8 mouse cellular contexts compared by ENCODE assay signal in the genomic region with DNA sequence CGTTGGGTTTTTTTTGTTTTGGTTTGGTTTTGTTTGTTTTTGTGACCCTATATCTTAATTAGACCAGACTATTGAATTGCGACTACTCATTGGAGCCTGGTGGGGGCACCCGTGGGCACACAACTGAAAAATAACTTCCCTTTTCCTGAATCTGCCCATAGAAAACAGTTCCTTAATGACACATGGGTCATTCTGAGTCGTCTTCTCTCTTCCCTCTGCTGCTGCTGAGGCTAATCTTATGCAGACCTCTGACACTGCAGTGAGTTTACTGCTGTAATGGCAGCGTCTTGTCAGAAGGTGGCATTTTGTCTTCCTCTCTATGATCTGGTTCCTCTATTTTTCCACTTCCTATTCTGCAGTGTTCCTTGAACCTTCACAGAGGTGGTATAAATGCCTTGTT. TPM values are rescaled to one million over a fixed set of nuclear protein-coding genes. Genes with fewer than 3 reads are reported as not detected.
DNase-seq lines count a peak whose midpoint lies in the region; ATAC-seq and TF ChIP-seq lines count a peak whose summit lies in the region.

No protein-coding gene starts in this region.

- TF ChIP-seq CTCF in liver, adult 2 months (IDR thresholded peaks at IDR 0.05; ENCODE audit: low read depth, low read length): no peak

- H3K27ac ChIP-seq in forebrain, embryonic 12.5 days: no peak overlapping the region
- no peak overlapping the region for H3K27ac ChIP-seq in liver, adult 2 months (replicated peaks; ENCODE audit: insufficient read depth, low read depth, low read length)
- no peak overlapping the region for H3K27ac ChIP-seq in neural tube, embryonic 13.5 days (replicated peaks)

- peaks cover 16% of the 10 kb centered on the region for H3K36me3 ChIP-seq in forebrain, embryonic 12.5 days (replicated peaks)
- peaks cover 15% of the 10 kb centered on the region; the same call in 1 of the 2 replicates for H3K36me3 ChIP-seq in liver, adult 2 months (ENCODE audit: control insufficient read depth, insufficient read depth, low read length)
- H3K36me3 ChIP-seq in neural tube, embryonic 13.5 days: peaks cover 28% of the 10 kb centered on the region

- H3K4me3 ChIP-seq in forebrain, embryonic 12.5 days (replicated peaks): peak overlapping the region; percentile 75
- no peak overlapping the region; the same call in 1 of the 2 replicates for H3K4me3 ChIP-seq in liver, adult 2 months (ENCODE audit: insufficient read depth, low read depth, low read length)
- peak overlapping the region; percentile 75 for H3K4me3 ChIP-seq in neural tube, embryonic 13.5 days

- peak; percentile 7 to 20 for DNase-seq in layer of hippocampus, postnatal 10 days (ENCODE audit: low spot score in 2 of 2)
- no peak for DNase-seq in layer of hippocampus, postnatal 25 days (ENCODE audit: extremely low spot score in 1 of 2, low spot score in 1 of 2)
- DNase-seq in ZHBTc4 (ENCODE audit: low read depth, low spot score): peak; percentile 54
- peak; percentile 33 for DNase-seq in liver, adult 2 months (ENCODE audit: extremely low read depth, low read depth, low spot score)
- DNase-seq in testis, postnatal 10 days (ENCODE audit: low spot score): no peak
- DNase-seq in gastrocnemius, postnatal 25 days: no peak

- TF ChIP-seq POLR2A in liver, adult 2 months (IDR thresholded peaks at IDR 0.05; ENCODE audit: extremely low read depth, insufficient read depth, low read length): no peak

- peaks cover 32% of the 10 kb centered on the region for H3K4me1 ChIP-seq in forebrain, embryonic 12.5 days
- H3K4me1 ChIP-seq in liver, adult 2 months (ENCODE audit: control insufficient read depth, insufficient read depth, low read length): peaks cover 8% of the 10 kb centered on the region; the same call in 1 of the 2 replicates
- peaks cover 23% of the 10 kb centered on the region for H3K4me1 ChIP-seq in neural tube, embryonic 13.5 days (replicated peaks)

- 4% methylated on average over 5 of the region's 5 CpGs for WGBS in forebrain, embryonic 12.5 days
- WGBS in liver, adult 2 months: 5% methylated on average over 5 of the region's 5 CpGs
- 3% methylated on average over 5 of the region's 5 CpGs for WGBS in neural tube, embryonic 13.5 days

- no peaks in the 10 kb centered on the region for H3K79me2 ChIP-seq in liver, adult 2 months (ENCODE audit: control insufficient read depth, insufficient read depth, low read length)

- H3K27me3 ChIP-seq in forebrain, embryonic 12.5 days: no peaks in the 10 kb centered on the region
- no peaks in the 10 kb centered on the region for H3K27me3 ChIP-seq in liver, adult 2 months (ENCODE audit: control insufficient read depth, insufficient read depth, low read length)
- H3K27me3 ChIP-seq in neural tube, embryonic 13.5 days: no peaks in the 10 kb centered on the region

- ATAC-seq in forebrain, embryonic 12.5 days (ENCODE audit: low FRiP score): no peak
- no peak for ATAC-seq in neural tube, embryonic 13.5 days (ENCODE audit: low read depth)

- no peaks in the 10 kb centered on the region for H3K9me3 ChIP-seq in forebrain, embryonic 12.5 days
- no peaks in the 10 kb centered on the region for H3K9me3 ChIP-seq in neural tube, embryonic 13.5 days

- peak overlapping the region; percentile 49; the same call in 1 of the 2 replicates for H3K9ac ChIP-seq in forebrain, embryonic 12.5 days
- no peak overlapping the region for H3K9ac ChIP-seq in liver, adult 2 months (ENCODE audit: low read depth, low read length)
- H3K9ac ChIP-seq in neural tube, embryonic 13.5 days: peak overlapping the region; percentile 77

- peak overlapping the region; percentile 96 for H3K4me2 ChIP-seq in forebrain, embryonic 12.5 days
- peak overlapping the region; percentile 97 for H3K4me2 ChIP-seq in neural tube, embryonic 13.5 days

RNA-seq across cellular contexts. Expression of a gene that starts 0.7 kb away (rescaled TPM):
- 10 to 100 TPM; 32.4 to 35.0 TPM for total RNA-seq in layer of hippocampus, postnatal 10 days (2021)
- total RNA-seq in layer of hippocampus, postnatal 25 days (2021): 10 to 100 TPM; 39.5 to 44.0 TPM
- 22.0 and 22.1 TPM in 2 replicates for polyA plus RNA-seq in forebrain, embryonic 12.5 days (2016; fragmentation: Nextera tagmentation; extraction: Ambion mirVana)
- 9.7 and 13.9 TPM in 2 replicates for total RNA-seq in liver, adult 2 months (2014; rRNA removed)
- 2.6 and 2.7 TPM in 2 replicates for polyA plus RNA-seq in liver, adult 2 months (2012; rRNA removed)
- 30.5 and 35.5 TPM in 2 replicates for polyA plus RNA-seq in neural tube, embryonic 13.5 days (2015; fragmentation: Nextera tagmentation; extraction: Ambion mirVana)
- 1 to 10 TPM; 9.0 to 9.4 TPM for total RNA-seq in gastrocnemius, postnatal 25 days (2021)

RNA-seq across cellular contexts. Expression of a gene that starts 1.1 kb away (rescaled TPM):
- total RNA-seq in layer of hippocampus, postnatal 10 days (2021): 1 to 10 TPM; 5.4 to 5.8 TPM
- total RNA-seq in layer of hippocampus, postnatal 25 days (2021): 1 to 10 TPM; 1.5 to 1.7 TPM
- polyA plus RNA-seq in forebrain, embryonic 12.5 days (2016; fragmentation: Nextera tagmentation; extraction: Ambion mirVana): 73.2 and 84.4 TPM in 2 replicates
- 0.28 and 0.67 TPM in 2 replicates for total RNA-seq in liver, adult 2 months (2014; rRNA removed)
- 0.12 and 0.20 TPM in 2 replicates for polyA plus RNA-seq in liver, adult 2 months (2012; rRNA removed)
- polyA plus RNA-seq in neural tube, embryonic 13.5 days (2015; fragmentation: Nextera tagmentation; extraction: Ambion mirVana): 10.8 and 13.6 TPM in 2 replicates
- under 1 TPM; 0.74 to 0.78 TPM for total RNA-seq in gastrocnemius, postnatal 25 days (2021)

RNA-seq across cellular contexts. Expression of a gene that starts 18.8 kb away (rescaled TPM):
- under 1 TPM; 0.13 to 0.32 TPM for total RNA-seq in layer of hippocampus, postnatal 10 days (2021)
- under 1 TPM in 1 of 2 experiments, not detected in 1; 0.15 TPM for total RNA-seq in layer of hippocampus, postnatal 25 days (2021)
- polyA plus RNA-seq in forebrain, embryonic 12.5 days (2016; fragmentation: Nextera tagmentation; extraction: Ambion mirVana): 0.15 TPM in 1 of 2 replicates, not detected in the other
- 0.07 TPM in 1 of 2 replicates, not detected in the other for total RNA-seq in liver, adult 2 months (2014; rRNA removed)
- not detected in 2 replicates for polyA plus RNA-seq in liver, adult 2 months (2012; rRNA removed)
- polyA plus RNA-seq in neural tube, embryonic 13.5 days (2015; fragmentation: Nextera tagmentation; extraction: Ambion mirVana): 0.50 TPM in 1 of 2 replicates, not detected in the other
- total RNA-seq in gastrocnemius, postnatal 25 days (2021): not detected

Comparison
In these comparisons a context has a peak if more than half of its experiments do, and no peak if none do; other contexts are left out.
1. DNase-seq: peak in layer of hippocampus, postnatal 10 days (2 of 2), ZHBTc4 (single experiment) and liver, adult 2 months (single experiment); none in layer of hippocampus, postnatal 25 days (0 of 2), testis, postnatal 10 days (single experiment) and gastrocnemius, postnatal 25 days (single experiment).